ENCODE assay signal across 28 mouse cellular contexts in the genomic region with DNA sequence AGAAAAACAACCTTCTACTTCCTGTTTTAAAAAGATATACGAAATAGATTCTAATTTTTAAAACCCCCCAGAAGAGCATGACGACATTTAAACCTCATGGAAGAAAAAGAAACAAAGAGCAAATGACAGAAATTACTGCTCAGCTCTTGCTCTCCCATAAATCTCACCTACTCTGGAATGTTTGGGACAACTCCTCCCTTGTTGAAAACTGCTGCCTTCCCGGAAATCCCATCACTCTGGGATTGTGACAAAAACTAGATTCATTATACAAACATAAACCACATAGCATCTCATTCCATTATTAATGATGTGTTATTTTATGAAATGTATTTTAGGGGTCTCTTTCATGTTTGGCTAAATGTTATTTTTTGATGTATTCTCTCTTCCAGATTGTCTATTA. TPM values are rescaled to one million over a fixed set of nuclear protein-coding genes. Genes with fewer than 3 reads are reported as not detected.
DNase-seq lines count a peak whose midpoint lies in the region; ATAC-seq lines count a peak whose summit lies in the region.
"Had no signal": no experiment of that assay in that cellular context is flagged by ENCODE, and none has a peak within 500 bp of the region (broad histone marks: within the 10 kb centered on the region; RNA-seq: fewer than 3 reads in every experiment).

No protein-coding gene starts in this region.

- no peak overlapping the region for H3K4me3 ChIP-seq in intestine, embryonic 15.5 days (replicated peaks)
- no peak overlapping the region for H3K4me3 ChIP-seq in intestine, embryonic 16.5 days (ENCODE audit: low read length)
- no peak overlapping the region for H3K4me3 ChIP-seq in kidney, embryonic 16.5 days (ENCODE audit: low read length)
- no peak overlapping the region for H3K4me3 ChIP-seq in lung, embryonic 16.5 days (ENCODE audit: low read length)
- H3K4me3 ChIP-seq: forebrain, embryonic 10.5 days; forebrain, embryonic 13.5 days; heart, adult 2 months; heart, embryonic 10.5 days; heart, embryonic 13.5 days had no signal

- no peak overlapping the region for H3K9ac ChIP-seq in intestine, embryonic 15.5 days
- H3K9ac ChIP-seq in intestine, embryonic 16.5 days (ENCODE audit: low read depth, low read length): no peak overlapping the region
- H3K9ac ChIP-seq in kidney, embryonic 16.5 days (replicated peaks; ENCODE audit: low read length): no peak overlapping the region
- H3K9ac ChIP-seq in lung, embryonic 16.5 days (ENCODE audit: low read length): no peak overlapping the region
- H3K9ac ChIP-seq: forebrain, embryonic 13.5 days; heart, embryonic 13.5 days; hindbrain, embryonic 14.5 days had no signal

- 0 out of 2 replicates have a peak, but pooled peaks have one; percentile 28 for ATAC-seq in intestine, embryonic 15.5 days
- ATAC-seq in intestine, embryonic 16.5 days: no peak; the same call in 1 of the 2 replicates
- peak; percentile 77; the same call in 1 of the 2 replicates for ATAC-seq in kidney, embryonic 16.5 days (ENCODE audit: low FRiP score, low TSS enrichment)
- ATAC-seq in lung, embryonic 16.5 days (ENCODE audit: low read depth): peak; percentile 41; the same call in 1 of the 2 replicates
- ATAC-seq in activated CD4-positive, CD25-positive, alpha-beta regulatory T cell, adult 4 months: no peak
- ATAC-seq: forebrain, embryonic 13.5 days; forebrain, embryonic 16.5 days; Patski had no signal

- H3K9me3 ChIP-seq in intestine, embryonic 15.5 days: no peaks in the 10 kb centered on the region
- no peaks in the 10 kb centered on the region for H3K9me3 ChIP-seq in intestine, embryonic 16.5 days (ENCODE audit: control insufficient read depth, low read length)
- H3K9me3 ChIP-seq in kidney, embryonic 16.5 days (ENCODE audit: low read length): no peaks in the 10 kb centered on the region
- no peaks in the 10 kb centered on the region for H3K9me3 ChIP-seq in lung, embryonic 16.5 days (ENCODE audit: control insufficient read depth, low read length)
- H3K9me3 ChIP-seq: forebrain, embryonic 10.5 days; forebrain, embryonic 13.5 days; G1E; heart, embryonic 10.5 days had no signal

- no peaks in the 10 kb centered on the region for H3K27me3 ChIP-seq in intestine, embryonic 15.5 days (replicated peaks)
- no peaks in the 10 kb centered on the region for H3K27me3 ChIP-seq in intestine, embryonic 16.5 days (replicated peaks; ENCODE audit: control insufficient read depth, insufficient read depth, low read length)
- no peaks in the 10 kb centered on the region for H3K27me3 ChIP-seq in kidney, embryonic 16.5 days (ENCODE audit: insufficient read depth, low read length)
- no peaks in the 10 kb centered on the region for H3K27me3 ChIP-seq in lung, embryonic 16.5 days (ENCODE audit: control insufficient read depth, insufficient read depth, low read depth, low read length)
- H3K27me3 ChIP-seq: CH12.LX; forebrain, embryonic 13.5 days; Patski had no signal

- H3K36me3 ChIP-seq in intestine, embryonic 15.5 days: no peaks in the 10 kb centered on the region
- H3K36me3 ChIP-seq in intestine, embryonic 16.5 days (ENCODE audit: control insufficient read depth, insufficient read depth, low read length): no peaks in the 10 kb centered on the region
- H3K36me3 ChIP-seq in kidney, embryonic 16.5 days (ENCODE audit: insufficient read depth, low read length): no peaks in the 10 kb centered on the region
- no peaks in the 10 kb centered on the region for H3K36me3 ChIP-seq in lung, embryonic 16.5 days (ENCODE audit: control insufficient read depth, insufficient read depth, low read length)
- H3K36me3 ChIP-seq: forebrain, embryonic 10.5 days; G1E; heart, embryonic 10.5 days; heart, embryonic 13.5 days had no signal

- no peak overlapping the region for H3K4me2 ChIP-seq in intestine, embryonic 15.5 days (replicated peaks)
- no peak overlapping the region for H3K4me2 ChIP-seq in intestine, embryonic 16.5 days (ENCODE audit: low read depth, low read length)
- H3K4me2 ChIP-seq in kidney, embryonic 16.5 days (replicated peaks; ENCODE audit: low read depth, low read length): no peak overlapping the region
- no peak overlapping the region for H3K4me2 ChIP-seq in lung, embryonic 16.5 days (ENCODE audit: low read depth, low read length)
- H3K4me2 ChIP-seq: forebrain, embryonic 13.5 days; heart, embryonic 13.5 days; hindbrain, embryonic 14.5 days had no signal

- 0 out of 2 replicates have a peak, but pooled peaks cover 2% of the 10 kb centered on the region for H3K4me1 ChIP-seq in intestine, embryonic 15.5 days (replicated peaks)
- no peaks in the 10 kb centered on the region for H3K4me1 ChIP-seq in intestine, embryonic 16.5 days (ENCODE audit: control insufficient read depth, insufficient read depth, low read length)
- peaks cover 8% of the 10 kb centered on the region for H3K4me1 ChIP-seq in kidney, embryonic 16.5 days (ENCODE audit: insufficient read depth, low read length)
- H3K4me1 ChIP-seq in lung, embryonic 16.5 days (replicated peaks; ENCODE audit: control insufficient read depth, insufficient read depth, low read length): no peaks in the 10 kb centered on the region
- H3K4me1 ChIP-seq: forebrain, embryonic 10.5 days; forebrain, embryonic 13.5 days had no signal

- WGBS in intestine, embryonic 15.5 days: 36% methylated on average over 3 of the region's 3 CpGs
- 47% methylated on average over 3 of the region's 3 CpGs for WGBS in intestine, embryonic 16.5 days
- WGBS in kidney, embryonic 16.5 days: 23% methylated on average over 3 of the region's 3 CpGs
- WGBS in lung, embryonic 16.5 days: 34% methylated on average over 3 of the region's 3 CpGs

- no peak overlapping the region for H3K27ac ChIP-seq in intestine, embryonic 15.5 days
- H3K27ac ChIP-seq in intestine, embryonic 16.5 days (ENCODE audit: low read length): no peak overlapping the region
- no peak overlapping the region for H3K27ac ChIP-seq in kidney, embryonic 16.5 days (ENCODE audit: low read length)
- H3K27ac ChIP-seq in lung, embryonic 16.5 days (ENCODE audit: low read length): no peak overlapping the region
- H3K27ac ChIP-seq: forebrain, embryonic 10.5 days; forebrain, embryonic 13.5 days; heart, adult 2 months; heart, embryonic 10.5 days; heart, embryonic 13.5 days; hindbrain, embryonic 14.5 days had no signal

- DNase-seq in kidney, adult 8-10 months: no peak
- no peak for DNase-seq in lung, adult 18-20 months
- DNase-seq: adrenal gland, adult 2 months; adrenal gland, postnatal 14 days; B cell, adult 2 months; cerebellum, adult 11 months; cerebellum, adult 2 months; cerebellum, adult 9-11 months; cerebellum, postnatal 25 days; gastrocnemius, postnatal 10 days; gastrocnemius, postnatal 36 days; heart, adult 2 months; heart, postnatal 14 days; heart, postnatal 4 days had no signal

RNA-seq across cellular contexts. Expression of a gene that starts 48.9 kb away (rescaled TPM):
- polyA plus RNA-seq in intestine, embryonic 15.5 days (2015; fragmentation: Nextera tagmentation; extraction: Ambion mirVana): 34.6 and 40.2 TPM in 2 replicates
- 27.2 and 27.4 TPM in 2 replicates for polyA plus RNA-seq in intestine, embryonic 16.5 days (2015; fragmentation: Nextera tagmentation; extraction: Ambion mirVana)
- 16.4 and 17.8 TPM in 2 replicates for polyA plus RNA-seq in kidney, embryonic 16.5 days (2015; fragmentation: Nextera tagmentation; extraction: Ambion mirVana)
- 12.9 and 14.1 TPM in 2 replicates for polyA plus RNA-seq in lung, embryonic 16.5 days (2015; fragmentation: Nextera tagmentation; extraction: Ambion mirVana)
- polyA plus RNA-seq in activated CD4-positive, CD25-positive, alpha-beta regulatory T cell, adult 4 months (2017; shearing (Covaris generic)): not detected
- polyA plus RNA-seq: G1E had no signal

Comparison
In these comparisons a context has a peak if more than half of its experiments do, and no peak if none do; other contexts are left out.
1. ATAC-seq: peak in intestine, embryonic 15.5 days (single experiment), kidney, embryonic 16.5 days (single experiment) and lung, embryonic 16.5 days (single experiment); none in intestine, embryonic 16.5 days (single experiment) and activated CD4-positive, CD25-positive, alpha-beta regulatory T cell, adult 4 months (single experiment).
2. RNA of a gene that starts 48.9 kb away (polyA plus RNA-seq): 34.6 to 40.2 TPM in intestine, embryonic 15.5 days, 27.2 to 27.4 TPM in intestine, embryonic 16.5 days, 16.4 to 17.8 TPM in kidney, embryonic 16.5 days and 12.9 to 14.1 TPM in lung, embryonic 16.5 days; not detected in activated CD4-positive, CD25-positive, alpha-beta regulatory T cell, adult 4 months; every median in the first group is over 10 times any median in the second.